Mouse (Mus musculus) intestine, postnatal 0 days (tissue): Measurements from ENCODE around the gene Rpl10a. TPM values are rescaled to one million over a fixed set of nuclear protein-coding genes. Genes with fewer than 3 reads are reported as not detected.

Source experiments
- ATAC-seq: fragments of 200-750 bp; cut with Nextera tagmentation; 2 replicates; pipeline ENCODE4 v1.8.0; 2017; ENCODE audit warnings: mild to moderate bottlenecking, moderate TSS enrichment, moderate library complexity
- H3K27ac ChIP-seq: fragments of 300-500 bp; sonication (generic); 2 replicates; pipeline ENCODE4 v1.5.1; 2014; ENCODE audit warnings: mild to moderate bottlenecking, low read depth, low read length, moderate library complexity
- H3K27me3 ChIP-seq: fragments of 300-500 bp; sonication (generic); replicated peaks from 2 replicates; pipeline ENCODE4 v1.6.1; 2014; ENCODE audit warnings: low read length, mixed read lengths; ENCODE audit not compliant: control insufficient read depth, insufficient read depth
- H3K36me3 ChIP-seq: fragments of 300-500 bp; sonication (generic); 2 replicates; pipeline ENCODE4 v1.6.1; 2014; ENCODE audit warnings: mild to moderate bottlenecking, moderate library complexity; ENCODE audit not compliant: control insufficient read depth, insufficient read depth
- H3K4me1 ChIP-seq: fragments of 300-500 bp; sonication (generic); replicated peaks from 2 replicates; pipeline ENCODE4 v1.6.1; 2014; ENCODE audit warnings: antibody characterized with exemption, low read length, mixed read lengths; ENCODE audit not compliant: control insufficient read depth, insufficient read depth
- H3K4me2 ChIP-seq: fragments of 300-500 bp; sonication (generic); replicated peaks from 2 replicates; pipeline ENCODE4 v1.6.1; 2014; ENCODE audit warnings: low read depth, mild to moderate bottlenecking, moderate library complexity
- H3K4me3 ChIP-seq: fragments of 300-500 bp; sonication (generic); 2 replicates; pipeline ENCODE4 v1.5.1; 2014; ENCODE audit warnings: low read depth, low read length
- H3K9ac ChIP-seq: fragments of 300-500 bp; sonication (generic); 2 replicates; pipeline ENCODE4 v1.6.1; 2014; ENCODE audit warnings: mild to moderate bottlenecking, low read depth, low read length
- H3K9me3 ChIP-seq: fragments of 300-500 bp; sonication (generic); 2 replicates; pipeline ENCODE4 v1.6.1; 2016; ENCODE audit warnings: mixed run types; ENCODE audit not compliant: control insufficient read depth
- CTCF ChIP-seq: sonication (generic); IDR thresholded peaks from 2 replicates; pipeline ENCODE4 v1.5.1; 2016; ENCODE audit warnings: low read depth, mild to moderate bottlenecking, control low read depth, antibody characterized with exemption, moderate library complexity
- WGBS: fragments of 180-500 bp; shearing (Covaris S2); extraction: QIAGEN DNeasy Blood & Tissue Kit; methylation state at CpG from one replicate; pipeline ENCODE4 v1.1.7; 2014; 5-methylcytosine and 5-hydroxymethylcytosine counted together
- polyA plus RNA-seq: library from polyadenylated mRNA; unstranded; fragments of >200 nt; fragmentation: Nextera tagmentation; extraction: Ambion mirVana; gene quantifications from 2 replicates; pipeline ENCODE4 v1.2.1, GENCODE M21; 2015

Rpl10a gene
- polyA plus RNA-seq, 1 experiment from 2014 or later, result 383 TPM

DNA sequence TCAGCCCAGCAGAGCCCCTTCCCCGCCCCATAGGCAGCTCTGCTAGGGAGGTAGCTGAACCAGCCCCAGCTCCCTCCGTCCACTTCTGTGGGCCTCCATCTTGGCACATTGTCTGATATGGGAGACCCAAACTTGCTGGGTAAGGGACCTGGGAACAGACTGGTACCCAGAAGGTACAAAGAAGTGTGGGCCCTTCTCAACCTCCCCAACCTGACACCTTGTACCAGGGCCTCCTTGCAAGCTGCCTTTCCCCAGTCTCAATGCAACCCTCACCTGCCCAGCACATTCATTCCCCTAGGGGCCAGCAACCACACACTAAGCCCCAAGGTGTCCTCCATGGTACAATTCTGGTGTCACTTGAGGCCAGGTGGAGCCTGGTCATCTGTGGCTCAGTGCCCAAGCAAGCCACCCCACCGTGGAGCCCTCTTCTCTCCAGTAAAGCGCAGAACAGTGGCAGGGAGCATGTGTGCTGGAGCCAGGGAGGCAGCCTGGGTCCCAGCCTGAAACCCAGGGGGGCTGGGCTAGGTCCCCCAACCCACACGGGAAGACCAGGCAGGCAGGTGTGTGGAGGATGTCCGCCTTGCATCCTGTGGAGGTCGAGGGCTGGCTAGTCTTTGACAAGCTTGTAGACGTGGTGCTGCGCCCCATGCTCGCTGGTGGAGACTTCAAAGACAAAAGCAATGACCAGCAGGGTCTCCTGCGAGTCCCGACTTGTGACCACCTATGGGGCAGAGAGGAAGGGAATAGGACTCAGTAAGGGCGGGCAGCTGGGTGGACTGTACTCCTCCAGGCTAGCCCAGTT is 4.0 kb downstream of the Rpl10a start:
- Histone ChIP-seq H3K9ac (no peak overlapping the region), H3K27ac (peak overlapping the region; percentile 28; the same call in 1 of the 2 replicates), H3K9me3 (no peaks in the 10 kb centered on the region), H3K4me2 (no peak overlapping the region; the same call in 1 of the 2 replicates), H3K4me3 (no peak overlapping the region), H3K36me3 (peaks cover 56% of the 10 kb centered on the region), H3K27me3 (no peaks in the 10 kb centered on the region), H3K4me1 (peaks cover 15% of the 10 kb centered on the region)
- whole genome bisulfite sequencing, result 55% methylated on average over 13 of the region's 13 CpGs
- peak; percentile 53 for TF ChIP-seq CTCF
- no peak for ATAC-seq

DNA sequence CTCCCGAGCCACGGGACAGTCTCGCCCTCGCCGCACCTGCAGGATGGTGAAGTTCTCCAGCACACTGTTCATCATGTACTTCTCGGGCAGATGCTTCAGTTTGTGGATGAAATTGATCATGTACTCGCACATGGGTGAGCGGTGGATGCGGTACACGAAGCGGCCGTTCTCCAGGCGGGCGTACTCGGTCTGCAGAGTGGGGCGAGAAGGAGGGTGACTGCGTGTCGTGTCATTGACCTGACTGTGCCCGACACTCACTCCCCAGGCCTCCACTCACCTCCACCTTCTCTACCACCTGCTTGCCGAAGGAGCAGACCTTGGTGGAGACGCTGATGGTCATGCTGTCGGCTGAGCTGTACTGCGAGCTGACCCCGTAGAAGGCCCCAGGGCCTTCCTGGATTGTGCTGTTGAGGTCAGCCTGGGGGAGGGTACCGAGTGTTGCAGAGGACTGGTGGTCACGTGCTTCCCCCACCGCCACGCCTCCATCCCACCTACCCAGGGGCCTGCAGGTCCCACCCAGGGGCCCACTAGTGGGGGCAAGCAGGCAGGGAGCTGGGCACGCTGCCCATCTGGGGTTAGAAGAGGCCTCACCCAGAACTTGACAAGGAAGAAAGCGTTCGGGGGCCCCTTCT is 4.8 kb downstream of the Rpl10a start:
- no peak for TF ChIP-seq CTCF
- Histone ChIP-seq H3K9ac (no peak overlapping the region), H3K4me2 (no peak overlapping the region), H3K27ac (peak overlapping the region; percentile 28), H3K27me3 (no peaks in the 10 kb centered on the region), H3K4me1 (peaks cover 10% of the 10 kb centered on the region), H3K9me3 (no peaks in the 10 kb centered on the region), H3K4me3 (no peak overlapping the region), H3K36me3 (peaks cover 63% of the 10 kb centered on the region)
- 46% methylated on average over 31 of the region's 31 CpGs for WGBS
- ATAC-seq, result no peak

DNA sequence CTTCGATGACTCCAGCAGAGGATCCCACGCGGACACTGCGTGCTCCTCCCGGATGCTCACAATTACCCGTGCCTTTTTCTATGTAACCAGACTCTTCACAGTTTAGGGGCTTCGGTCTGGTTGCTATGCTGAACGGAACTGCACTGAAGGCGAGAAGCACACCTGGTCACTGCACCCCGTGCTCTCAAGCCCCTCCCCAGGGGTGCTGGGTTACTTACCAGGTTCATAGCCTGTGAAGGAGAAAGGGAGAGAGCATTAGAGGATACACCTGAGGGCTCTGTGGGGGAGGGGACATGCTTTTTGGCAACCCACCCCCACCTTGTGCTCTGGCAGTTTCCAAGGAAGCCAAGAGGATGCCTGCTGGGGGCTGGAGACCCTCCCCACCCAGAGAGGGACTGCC is 7.0 kb downstream of the Rpl10a start:
- 81% methylated on average over 10 of the region's 10 CpGs for WGBS
- Histone ChIP-seq H3K4me1 (peaks cover 6% of the 10 kb centered on the region; the same call in 1 of the 2 replicates), H3K27ac (no peak overlapping the region), H3K36me3 (peaks cover 69% of the 10 kb centered on the region), H3K9ac (no peak overlapping the region), H3K4me2 (no peak overlapping the region), H3K4me3 (no peak overlapping the region), H3K27me3 (no peaks in the 10 kb centered on the region), H3K9me3 (no peaks in the 10 kb centered on the region)
- no peak for TF ChIP-seq CTCF
- ATAC-seq, result no peak

DNA sequence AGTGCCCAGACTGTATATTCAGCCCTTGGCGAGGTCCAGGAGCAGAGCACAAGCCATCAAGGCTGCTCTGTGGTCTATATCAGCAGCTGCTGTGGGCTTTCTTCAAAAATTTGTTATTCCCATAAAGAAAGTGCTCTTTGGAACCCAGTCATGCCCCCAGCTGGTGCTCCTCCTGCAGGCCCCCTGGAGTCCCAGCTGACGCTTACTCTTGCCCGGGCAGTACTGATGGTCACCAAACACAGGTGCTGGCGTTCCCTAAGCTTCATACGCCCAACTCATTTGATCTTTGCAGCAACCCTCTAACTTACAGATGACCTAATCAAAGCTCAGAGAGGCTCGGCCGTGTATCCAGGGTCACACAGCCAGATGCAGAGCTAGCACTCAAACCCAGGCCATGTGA is 9.3 kb downstream of the Rpl10a start:
- Histone ChIP-seq H3K9me3 (no peaks in the 10 kb centered on the region), H3K36me3 (peaks cover 58% of the 10 kb centered on the region; the same call in 1 of the 2 replicates), H3K4me3 (no peak overlapping the region), H3K27me3 (no peaks in the 10 kb centered on the region), H3K4me2 (no peak overlapping the region), H3K4me1 (peaks cover 19% of the 10 kb centered on the region; the same call in 1 of the 2 replicates), H3K9ac (no peak overlapping the region), H3K27ac (no peak overlapping the region)
- no peak for TF ChIP-seq CTCF
- 91% methylated on average over 7 of the region's 7 CpGs for WGBS
- ATAC-seq, result no peak

DNA sequence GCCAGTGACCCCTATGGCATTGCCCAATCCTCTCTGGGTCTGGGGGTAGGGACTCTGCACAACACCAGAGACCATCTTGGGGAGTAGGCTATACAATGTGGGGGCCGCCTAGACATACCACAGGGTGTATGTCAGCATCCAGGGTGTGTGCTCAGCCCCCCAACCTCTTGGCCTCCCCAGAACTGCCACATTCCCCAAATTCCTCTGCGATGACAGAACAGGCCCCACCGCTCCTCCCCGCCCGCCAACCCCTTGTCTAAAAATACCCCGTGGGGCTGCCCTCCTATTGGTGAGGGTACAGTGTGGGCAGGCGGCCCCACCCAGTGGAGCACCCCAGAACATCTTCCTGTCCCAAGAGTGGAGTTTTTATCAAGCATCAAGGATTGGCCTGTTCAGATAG is 12.3 kb downstream of the Rpl10a start:
- H3K4me2 ChIP-seq, result peak overlapping the region; percentile 55
- no peak overlapping the region; the same call in 1 of the 2 replicates for H3K9ac ChIP-seq
- peak overlapping the region; percentile 21; the same call in 1 of the 2 replicates for H3K27ac ChIP-seq
- WGBS, result 56% methylated on average over 7 of the region's 7 CpGs
- H3K36me3 ChIP-seq, result peaks cover 33% of the 10 kb centered on the region; the same call in 1 of the 2 replicates
- no peak overlapping the region for H3K4me3 ChIP-seq
- no peak for TF ChIP-seq CTCF
- no peaks in the 10 kb centered on the region for H3K9me3 ChIP-seq
- peaks cover 21% of the 10 kb centered on the region for H3K4me1 ChIP-seq
- H3K27me3 ChIP-seq, result no peaks in the 10 kb centered on the region
- peak; percentile 11; the same call in 1 of the 2 replicates for ATAC-seq

- Histone ChIP-seq H3K4me1 (peaks cover 26% of the 10 kb centered on the region), H3K9me3 (no peaks in the 10 kb centered on the region), H3K36me3 (peaks cover 29% of the 10 kb centered on the region; the same call in 1 of the 2 replicates), H3K27ac (peak overlapping the region; percentile 30; the same call in 1 of the 2 replicates), H3K27me3 (no peaks in the 10 kb centered on the region), H3K4me2 (peak overlapping the region; percentile 55), H3K4me3 (no peak overlapping the region), H3K9ac (peak overlapping the region; percentile 7; the same call in 1 of the 2 replicates)
- 2% methylated on average over 26 of the region's 26 CpGs for WGBS
- ATAC-seq, result peak; percentile 88
- 0 out of 2 replicates have a peak, but pooled peaks have one; percentile 10 for TF ChIP-seq CTCF
These were observed 12.8 kb downstream of the Rpl10a start for GRCm38 (mm10) chr17:28341091-28341490.
